Comparison of ENCODE assay signal across 21 mouse cellular contexts in genomic region chr3:18626820-18627219, GRCm38 (mm10).
DNase-seq lines count a peak whose midpoint lies in the region; ATAC-seq lines count a peak whose summit lies in the region.
"Had no signal": no experiment of that assay in that cellular context is flagged by ENCODE, and none has a peak within 500 bp of the region (broad histone marks: within the 10 kb centered on the region; RNA-seq: fewer than 3 reads in every experiment).

No protein-coding gene starts in this region.

- H3K4me1 ChIP-seq in hindbrain, embryonic 11.5 days (replicated peaks; ENCODE audit: control insufficient read depth, insufficient read depth, low read length) = no peaks in the 10 kb centered on the region
- H3K4me1 ChIP-seq in hindbrain, embryonic 16.5 days (ENCODE audit: control insufficient read depth, insufficient read depth, low read depth, low read length) = peaks cover 17% of the 10 kb centered on the region

- H3K4me2 ChIP-seq in hindbrain, embryonic 11.5 days (replicated peaks; ENCODE audit: low read depth, low read length) = no peak overlapping the region
- H3K4me2 ChIP-seq in hindbrain, embryonic 16.5 days (ENCODE audit: low read length) = no peak overlapping the region
- H3K4me2 ChIP-seq: liver, embryonic 12.5 days had no signal

- H3K36me3 ChIP-seq in hindbrain, embryonic 11.5 days (ENCODE audit: control insufficient read depth, insufficient read depth, low read length) = no peaks in the 10 kb centered on the region
- H3K36me3 ChIP-seq in hindbrain, embryonic 16.5 days (ENCODE audit: control insufficient read depth, insufficient read depth, low read length) = no peaks in the 10 kb centered on the region
- H3K36me3 ChIP-seq: limb, embryonic 12.5 days; liver, embryonic 12.5 days; midbrain, embryonic 10.5 days had no signal

- no peak overlapping the region for H3K4me3 ChIP-seq in hindbrain, embryonic 11.5 days (ENCODE audit: low read depth, low read length)
- no peak overlapping the region for H3K4me3 ChIP-seq in hindbrain, embryonic 16.5 days (ENCODE audit: low read length)
- H3K4me3 ChIP-seq: erythroblast, embryonic 14.5 days; limb, embryonic 12.5 days; liver, embryonic 12.5 days had no signal

- H3K9ac ChIP-seq in hindbrain, embryonic 11.5 days (ENCODE audit: low read depth, low read length) = no peak overlapping the region
- no peak overlapping the region for H3K9ac ChIP-seq in hindbrain, embryonic 16.5 days (ENCODE audit: low read depth, low read length)
- H3K9ac ChIP-seq: limb, embryonic 12.5 days; liver, embryonic 12.5 days had no signal

- H3K27ac ChIP-seq in hindbrain, embryonic 11.5 days (ENCODE audit: low read depth, low read length) = no peak overlapping the region
- no peak overlapping the region for H3K27ac ChIP-seq in hindbrain, embryonic 16.5 days (ENCODE audit: low read depth, low read length)
- H3K27ac ChIP-seq: limb, embryonic 12.5 days; liver, embryonic 12.5 days had no signal

- DNase-seq in hindbrain, embryonic 11.5 days (ENCODE audit: low spot score) = peak; percentile 35
- DNase-seq in Muller cell, postnatal 12 days (ENCODE audit: inconsistent ontology term) = peak; percentile 21
- peak; percentile 58 for DNase-seq in embryo, embryonic 10 days (ENCODE audit: low spot score)
- peak; percentile 37 for DNase-seq in neural tube, embryonic 10.5 days (ENCODE audit: extremely low spot score, low spot score)
- no peak for DNase-seq in heart, adult 8-10 months (ENCODE audit: low spot score)
- no peak for DNase-seq in spleen, adult 18-20 months
- DNase-seq: adrenal gland, adult 8-10 months; gastrocnemius, postnatal 10 days; heart, adult 18-20 months; heart, postnatal 36 days; kidney, adult 8-10 months; kidney, postnatal 4 days; lung, adult 2 months; lung, postnatal 4 days; right cerebral cortex, postnatal 4 days had no signal

- H3K9me3 ChIP-seq in hindbrain, embryonic 11.5 days (ENCODE audit: control insufficient read depth, low read length) = no peaks in the 10 kb centered on the region
- H3K9me3 ChIP-seq in hindbrain, embryonic 16.5 days (ENCODE audit: control insufficient read depth, low read length) = no peaks in the 10 kb centered on the region
- H3K9me3 ChIP-seq: limb, embryonic 12.5 days; liver, embryonic 12.5 days; midbrain, embryonic 10.5 days had no signal

- H3K27me3 ChIP-seq in hindbrain, embryonic 11.5 days (ENCODE audit: control insufficient read depth, insufficient read depth, low read length) = no peaks in the 10 kb centered on the region
- no peaks in the 10 kb centered on the region for H3K27me3 ChIP-seq in hindbrain, embryonic 16.5 days (replicated peaks; ENCODE audit: control insufficient read depth, insufficient read depth, low read length)
- H3K27me3 ChIP-seq: limb, embryonic 12.5 days had no signal

- peak; percentile 44; the same call in 1 of the 2 replicates for ATAC-seq in hindbrain, embryonic 11.5 days (ENCODE audit: low FRiP score)
- ATAC-seq in hindbrain, embryonic 16.5 days = no peak
- ATAC-seq: inflammation-experienced regulatory T-cells, adult 6 months; liver, embryonic 12.5 days had no signal

- 42% methylated on average over 2 of the region's 2 CpGs for WGBS in hindbrain, embryonic 11.5 days
- 45% methylated on average over 2 of the region's 2 CpGs for whole genome bisulfite sequencing in hindbrain, embryonic 16.5 days

Comparison
In these comparisons a context has a peak if more than half of its experiments do, and no peak if none do; other contexts are left out.
1. DNase-seq: peak in hindbrain, embryonic 11.5 days (single experiment), Muller cell, postnatal 12 days (single experiment), embryo, embryonic 10 days (single experiment) and neural tube, embryonic 10.5 days (single experiment); none in heart, adult 8-10 months (single experiment) and spleen, adult 18-20 months (0 of 2).